Mouse (Mus musculus) telencephalon, adult 2 months (tissue): ENCODE measurements around the gene Eml5.

Source experiments
- DNase-seq: peaks from one replicate; pipeline ENCODE4 v3.0.0-alpha.2; 2011; ENCODE audit warnings: low read depth, low spot score

Eml5 gene

GRCm38 (mm10) chr12:98900881-98901801 lies at the start of gene Eml5:
Gene Eml5, minus strand, starts transcription at chr12:98901484.
- no peak for DNase-seq

- DNase-seq, result no peak
These were observed 31.6 kb upstream of the Eml5 start for GRCm38 (mm10) chr12:98932856-98933255.

- no peak for DNase-seq
These were observed 31.2 kb upstream of the Eml5 start for GRCm38 (mm10) chr12:98932441-98932840.

GRCm38 (mm10) chr12:98931174-98931573 lies 29.9 kb upstream of the Eml5 start:
- no peak for DNase-seq

- DNase-seq, result peak; percentile 95
These were observed 19.1 kb upstream of the Eml5 start, which contains the start of gene Ttc8 for GRCm38 (mm10) chr12:98920194-98920991. Gene Ttc8, plus strand, starts transcription at chr12:98920574.

- no peak for DNase-seq
These were observed 8.8 kb upstream of the Eml5 start for GRCm38 (mm10) chr12:98910096-98910495.

- no peak for DNase-seq
These were observed 4.2 kb upstream of the Eml5 start for GRCm38 (mm10) chr12:98905466-98905865.

GRCm38 (mm10) chr12:98900341-98900880 lies 873 bp downstream of the Eml5 start:
- DNase-seq, result no peak

- no peak for DNase-seq
These were observed 1.6 kb downstream of the Eml5 start for GRCm38 (mm10) chr12:98899676-98900075.

GRCm38 (mm10) chr12:98896761-98897160 lies 4.5 kb downstream of the Eml5 start:
- no peak for DNase-seq

- DNase-seq, result no peak
These were observed 16.8 kb downstream of the Eml5 start for GRCm38 (mm10) chr12:98884515-98884914.

- DNase-seq, result no peak
These were observed 19.5 kb downstream of the Eml5 start for GRCm38 (mm10) chr12:98881796-98882195.

GRCm38 (mm10) chr12:98878693-98879092 lies 22.6 kb downstream of the Eml5 start:
- DNase-seq, result no peak

- no peak for DNase-seq
These were observed 26.1 kb downstream of the Eml5 start for GRCm38 (mm10) chr12:98875216-98875615.

- DNase-seq, result no peak
These were observed 28.4 kb downstream of the Eml5 start for GRCm38 (mm10) chr12:98872836-98873235.

- no peak for DNase-seq
These were observed 37.8 kb downstream of the Eml5 start for GRCm38 (mm10) chr12:98863436-98863835.

GRCm38 (mm10) chr12:98860316-98860715 lies 41.0 kb downstream of the Eml5 start:
- DNase-seq, result no peak

- DNase-seq, result peak; percentile 16
These were observed 50.5 kb downstream of the Eml5 start for GRCm38 (mm10) chr12:98850767-98851166.

- no peak for DNase-seq
These were observed 56.5 kb downstream of the Eml5 start for GRCm38 (mm10) chr12:98844774-98845173.

- DNase-seq, result no peak
These were observed 61.1 kb downstream of the Eml5 start for GRCm38 (mm10) chr12:98840135-98840534.

- DNase-seq, result no peak
These were observed 63.3 kb downstream of the Eml5 start for GRCm38 (mm10) chr12:98837940-98838339.

- DNase-seq, result no peak
These were observed 65.8 kb downstream of the Eml5 start for GRCm38 (mm10) chr12:98835466-98835865.
